Mouse (Mus musculus): Measurements from ENCODE around the gene Gm20388. TPM values are rescaled to one million over a fixed set of nuclear protein-coding genes. Genes with fewer than 3 reads are reported as not detected.

The Gm20388 gene
- total and polyA plus RNA-seq, 2 experiments from 2014 or later: 17.3 TPM; not detected in 1

DNA sequence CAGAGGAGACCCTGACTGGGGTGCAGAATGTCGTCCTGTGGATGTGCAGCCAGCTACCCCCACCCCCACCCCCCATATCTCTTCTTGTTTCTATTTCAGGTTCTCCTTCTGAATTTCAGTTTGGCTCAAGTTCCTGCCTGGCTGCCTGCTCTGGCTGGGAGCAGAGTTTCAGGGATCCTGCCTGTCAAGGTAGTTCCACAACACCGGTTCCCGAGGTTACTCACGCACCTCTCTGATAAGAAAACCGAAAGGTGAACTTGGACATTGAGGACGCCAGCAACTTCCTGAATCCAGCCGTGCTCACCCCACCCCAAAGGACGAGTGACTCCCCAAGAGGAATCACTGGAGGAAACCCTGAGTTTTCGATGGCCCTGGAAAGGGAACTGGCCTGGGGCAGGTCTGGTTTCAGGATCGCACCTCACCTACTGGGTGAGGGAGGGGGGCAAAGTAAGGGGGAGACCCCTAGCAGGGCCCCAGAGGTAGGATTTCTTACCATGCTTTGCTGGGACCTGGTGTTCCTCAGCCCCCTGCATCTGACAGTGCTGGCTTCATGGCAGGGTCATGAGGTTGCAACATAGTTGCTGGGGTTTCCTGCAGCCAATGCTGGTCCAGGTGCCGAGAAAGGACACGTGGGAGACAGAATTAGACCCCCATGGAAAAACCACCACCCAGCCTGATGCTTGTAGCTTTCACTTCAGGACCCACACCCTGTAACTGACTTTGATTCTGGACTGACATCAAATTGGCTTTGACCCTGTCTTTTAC is 858.0 kb downstream of the Gm20388 start:
- TF ChIP-seq EP300 (IDR thresholded peaks at IDR 0.05; ENCODE audit: low read depth): no peak
- no peak for TF ChIP-seq CTCF (IDR thresholded peaks at IDR 0.05; ENCODE audit: low read depth)
- Histone ChIP-seq H3K4me1 (ENCODE audit: control insufficient read depth, insufficient read depth) (peaks cover 15% of the 10 kb centered on the region), H3K9me3 (replicated peaks; ENCODE audit: control insufficient read depth, low read length) (no peaks in the 10 kb centered on the region), H3K27me3 (ENCODE audit: control insufficient read depth, insufficient read depth, low read length) (no peaks in the 10 kb centered on the region), H3K27ac (ENCODE audit: low read depth) (peak overlapping the region; percentile 17; the same call in 1 of the 2 replicates), H3K4me2 (ENCODE audit: low read depth, low read length) (peak overlapping the region; percentile 40), H3K36me3 (replicated peaks; ENCODE audit: control insufficient read depth, insufficient read depth, low read length) (no peaks in the 10 kb centered on the region), H3K9ac (replicated peaks; ENCODE audit: low read depth, low read length) (0 out of 2 replicates have a peak overlapping the region, but pooled peaks have one; percentile 20), H3K4me3 (ENCODE audit: low read depth, low read length) (no peak overlapping the region)
- ATAC-seq (ENCODE audit: insufficient read depth, low read depth) (0 out of 2 replicates have a peak, but pooled peaks have one; percentile 18), DNase-seq (ENCODE audit: low spot score) (no peak)
- WGBS: 23% methylated on average over 12 of the region's 12 CpGs

DNA sequence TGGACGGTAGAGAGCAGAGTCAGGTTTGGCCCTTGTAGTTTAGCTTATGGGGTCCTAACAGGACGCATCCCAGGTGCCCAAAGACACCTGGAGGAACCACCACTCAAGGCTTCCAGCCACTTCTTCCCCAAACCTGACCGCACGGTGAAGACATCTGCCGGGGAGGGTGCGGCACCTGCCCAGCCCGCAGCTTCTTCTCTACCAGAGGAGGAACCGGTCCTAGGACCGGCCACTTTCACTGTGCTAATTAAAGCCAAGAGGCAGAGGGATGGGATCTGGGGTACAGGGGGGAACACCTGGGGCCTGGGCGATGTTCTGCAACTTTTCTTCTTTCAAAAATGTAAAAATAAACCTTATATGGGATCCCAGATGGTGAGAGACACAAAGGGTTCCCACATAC is 866.5 kb downstream of the Gm20388 start:
- WGBS: 85% methylated on average over 10 of the region's 10 CpGs
- no peak overlapping the region for H3K4me2 ChIP-seq (ENCODE audit: low read depth, low read length)
- no peaks in the 10 kb centered on the region for H3K9me3 ChIP-seq (replicated peaks; ENCODE audit: control insufficient read depth, low read length)
- ATAC-seq (ENCODE audit: insufficient read depth, low read depth): no peak
- DNase-seq (ENCODE audit: low spot score): no peak
- no peak overlapping the region for H3K4me3 ChIP-seq (ENCODE audit: low read depth, low read length)
- H3K4me1 ChIP-seq (ENCODE audit: control insufficient read depth, insufficient read depth): no peaks in the 10 kb centered on the region
- no peak for TF ChIP-seq CTCF (IDR thresholded peaks at IDR 0.05; ENCODE audit: low read depth)
- TF ChIP-seq EP300 (IDR thresholded peaks at IDR 0.05; ENCODE audit: low read depth): no peak
- H3K9ac ChIP-seq (replicated peaks; ENCODE audit: low read depth, low read length): no peak overlapping the region
- H3K27ac ChIP-seq (ENCODE audit: low read depth): no peak overlapping the region
- no peaks in the 10 kb centered on the region for H3K36me3 ChIP-seq (replicated peaks; ENCODE audit: control insufficient read depth, insufficient read depth, low read length)
- H3K27me3 ChIP-seq (ENCODE audit: control insufficient read depth, insufficient read depth, low read length): no peaks in the 10 kb centered on the region

- WGBS: 30% methylated on average over 13 of the region's 13 CpGs
- Histone ChIP-seq H3K36me3 (replicated peaks; ENCODE audit: control insufficient read depth, insufficient read depth, low read length) (no peaks in the 10 kb centered on the region), H3K4me3 (ENCODE audit: low read depth, low read length) (no peak overlapping the region), H3K9me3 (replicated peaks; ENCODE audit: control insufficient read depth, low read length) (no peaks in the 10 kb centered on the region), H3K27ac (ENCODE audit: low read depth) (no peak overlapping the region), H3K4me1 (ENCODE audit: control insufficient read depth, insufficient read depth) (no peaks in the 10 kb centered on the region), H3K27me3 (ENCODE audit: control insufficient read depth, insufficient read depth, low read length) (no peaks in the 10 kb centered on the region), H3K9ac (replicated peaks; ENCODE audit: low read depth, low read length) (no peak overlapping the region), H3K4me2 (ENCODE audit: low read depth, low read length) (no peak overlapping the region)
- DNase-seq (ENCODE audit: low spot score) (no peak), ATAC-seq (ENCODE audit: insufficient read depth, low read depth) (no peak)
- no peak for TF ChIP-seq CTCF (IDR thresholded peaks at IDR 0.05; ENCODE audit: low read depth)
- no peak for TF ChIP-seq EP300 (IDR thresholded peaks at IDR 0.05; ENCODE audit: low read depth)
Measured at GRCm38 (mm10) chr8:120777732-120778131, 867.1 kb downstream of the Gm20388 start.

DNA sequence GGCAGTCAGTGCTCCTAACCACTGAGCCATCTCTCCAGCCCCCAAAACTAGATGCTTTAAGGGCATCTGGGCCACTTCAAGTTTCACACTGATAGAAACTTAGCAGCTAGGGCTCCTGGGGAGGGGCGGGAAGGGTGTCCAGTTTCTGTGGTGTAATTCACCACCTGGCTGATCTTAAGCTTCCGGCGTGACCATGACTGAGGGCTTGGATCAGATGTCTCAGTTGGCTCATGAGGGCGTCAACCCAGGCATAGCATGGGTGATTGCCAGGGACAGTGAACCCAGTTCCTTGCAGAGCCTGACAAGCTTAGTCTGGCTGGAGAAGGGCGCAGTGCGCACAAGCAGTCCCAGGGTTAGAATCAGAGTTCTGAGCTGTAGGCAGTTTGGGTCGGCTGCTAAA is 868.5 kb downstream of the Gm20388 start:
- Histone ChIP-seq H3K27me3 (ENCODE audit: control insufficient read depth, insufficient read depth, low read length) (no peaks in the 10 kb centered on the region), H3K27ac (ENCODE audit: low read depth) (no peak overlapping the region), H3K4me2 (ENCODE audit: low read depth, low read length) (no peak overlapping the region), H3K9me3 (replicated peaks; ENCODE audit: control insufficient read depth, low read length) (no peaks in the 10 kb centered on the region), H3K4me1 (ENCODE audit: control insufficient read depth, insufficient read depth) (no peaks in the 10 kb centered on the region), H3K36me3 (replicated peaks; ENCODE audit: control insufficient read depth, insufficient read depth, low read length) (no peaks in the 10 kb centered on the region), H3K9ac (replicated peaks; ENCODE audit: low read depth, low read length) (no peak overlapping the region), H3K4me3 (ENCODE audit: low read depth, low read length) (no peak overlapping the region)
- DNase-seq (ENCODE audit: low spot score): no peak
- TF ChIP-seq EP300 (IDR thresholded peaks at IDR 0.05; ENCODE audit: low read depth): no peak
- TF ChIP-seq CTCF (IDR thresholded peaks at IDR 0.05; ENCODE audit: low read depth): no peak
- WGBS: 93% methylated on average over 7 of the region's 7 CpGs
- ATAC-seq (ENCODE audit: insufficient read depth, low read depth): no peak

DNA sequence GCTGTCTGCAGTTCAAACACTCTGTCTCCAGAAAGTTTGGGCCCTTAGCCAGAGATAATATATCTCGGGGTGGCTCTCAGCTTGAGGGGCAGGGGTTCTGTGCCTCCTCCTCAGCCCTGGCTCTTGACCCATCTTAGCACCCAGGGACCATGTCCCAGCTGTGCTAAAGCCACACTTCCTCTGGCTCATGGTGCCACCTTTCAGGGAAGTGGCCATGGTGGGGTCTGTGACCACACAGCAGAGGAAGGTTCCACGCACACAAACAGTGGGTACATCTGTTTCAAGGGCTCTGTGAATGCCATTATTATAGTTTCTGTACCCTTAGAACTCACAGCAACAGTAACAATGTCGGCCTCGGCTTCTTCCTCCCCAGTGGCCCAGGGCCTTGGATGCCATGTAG is 873.1 kb downstream of the Gm20388 start:
- Histone ChIP-seq H3K27me3 (ENCODE audit: control insufficient read depth, insufficient read depth, low read length) (0 out of 2 replicates have a peak, but pooled peaks cover 6% of the 10 kb centered on the region), H3K36me3 (replicated peaks; ENCODE audit: control insufficient read depth, insufficient read depth, low read length) (no peaks in the 10 kb centered on the region), H3K9ac (replicated peaks; ENCODE audit: low read depth, low read length) (no peak overlapping the region), H3K27ac (ENCODE audit: low read depth) (no peak overlapping the region), H3K4me2 (ENCODE audit: low read depth, low read length) (no peak overlapping the region), H3K4me3 (ENCODE audit: low read depth, low read length) (no peak overlapping the region), H3K4me1 (ENCODE audit: control insufficient read depth, insufficient read depth) (no peaks in the 10 kb centered on the region), H3K9me3 (replicated peaks; ENCODE audit: control insufficient read depth, low read length) (no peaks in the 10 kb centered on the region)
- TF ChIP-seq EP300 (IDR thresholded peaks at IDR 0.05; ENCODE audit: low read depth) (no peak), CTCF (IDR thresholded peaks at IDR 0.05; ENCODE audit: low read depth) (no peak)
- ATAC-seq (ENCODE audit: insufficient read depth, low read depth) (no peak), DNase-seq (ENCODE audit: low spot score) (no peak)
- 73% methylated on average over 4 of the region's 4 CpGs for WGBS
